Comparison of ENCODE assay signal across 1 mouse cellular context in the genomic region with DNA sequence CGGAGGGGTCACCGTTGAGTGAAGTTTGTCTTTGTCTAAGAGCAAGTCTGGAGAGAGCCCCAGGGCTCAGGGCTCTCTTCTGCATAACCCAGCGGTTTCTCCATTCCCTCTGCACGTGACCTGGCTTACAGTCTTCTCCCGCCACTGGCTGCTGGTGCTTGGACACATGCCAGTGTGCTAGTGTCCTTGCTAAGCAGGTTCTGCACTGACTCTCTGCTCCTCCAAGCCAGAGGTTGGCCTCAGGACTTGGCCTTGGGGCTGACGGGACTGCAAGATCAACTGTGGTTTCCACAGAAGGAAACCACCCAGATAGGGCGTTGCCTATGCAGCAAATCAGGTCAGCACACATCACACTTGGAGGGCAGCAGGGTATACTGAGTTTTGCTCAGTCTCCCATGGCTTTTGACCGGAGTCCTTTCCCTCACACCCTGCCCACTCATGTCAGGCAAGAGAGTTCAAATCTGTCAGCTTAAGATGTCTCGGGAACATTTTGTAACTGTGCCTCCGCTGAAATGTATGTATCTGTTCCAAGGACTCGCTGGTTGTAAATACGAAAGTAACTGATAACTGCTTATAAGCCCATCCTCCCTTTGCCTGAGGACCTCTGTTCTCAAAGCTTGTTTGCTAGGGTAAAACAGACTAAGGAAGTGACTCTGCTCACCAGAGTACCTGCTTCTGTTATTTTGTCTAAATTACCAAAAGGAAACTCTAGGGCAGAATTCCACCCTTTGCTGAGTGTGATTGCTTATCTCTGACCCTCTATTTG.
A peak's percentile ranks its signal among the peaks of the same experiment; 100 is the strongest.
TF ChIP-seq lines count a peak whose summit lies in the region.

No protein-coding gene starts in this region.

TF ChIP-seq in CH12.LX, 34 proteins besides CTCF, POLR2A, EP300 and RAD21 (continued from another document):
- TF ChIP-seq CHD2 (IDR thresholded peaks at IDR 0.05; ENCODE audit: low read length) (0 out of 2 replicates have a peak, but pooled peaks have one; percentile 53), HCFC1 (IDR thresholded peaks at IDR 0.05; ENCODE audit: low read depth, low read length) (peak; percentile 34; the same call in 1 of the 2 replicates), UBTF (IDR thresholded peaks at IDR 0.05; ENCODE audit: low read depth, low read length) (0 out of 2 replicates have a peak, but pooled peaks have one; percentile 47), KAT2A (IDR thresholded peaks at IDR 0.05; ENCODE audit: insufficient replicate concordance, low read length) (0 out of 2 replicates have a peak, but pooled peaks have one; percentile 36), ZKSCAN1 (IDR thresholded peaks at IDR 0.05; ENCODE audit: borderline replicate concordance, low read depth, low read length) (no peak), NELFE (IDR thresholded peaks at IDR 0.05; ENCODE audit: low read depth, low read length) (peak; percentile 43; the same call in 1 of the 2 replicates), TBP (conservative IDR thresholded peaks at IDR 0.05; ENCODE audit: low read depth, low read length) (0 out of 2 replicates have a peak, but pooled peaks have one; percentile 29), TCF12 (IDR thresholded peaks at IDR 0.05; ENCODE audit: low read depth, low read length) (peak; percentile 74; the same call in 1 of the 2 replicates), JUND (conservative IDR thresholded peaks at IDR 0.05; ENCODE audit: low read depth, low read length) (peak; percentile 44; the same call in 1 of the 2 replicates), ZC3H11A (IDR thresholded peaks at IDR 0.05; ENCODE audit: low read depth, low read length) (no peak), MYC (IDR thresholded peaks at IDR 0.05; ENCODE audit: low read depth, low read length) (peak; percentile 63; the same call in 1 of the 2 replicates), IRF4 (IDR thresholded peaks at IDR 0.05; ENCODE audit: low read depth, low read length) (peak; percentile 65; the same call in 1 of the 2 replicates), NRF1 (IDR thresholded peaks at IDR 0.05; ENCODE audit: low read depth, low read length) (0 out of 2 replicates have a peak, but pooled peaks have one; percentile 34), MAFK (IDR thresholded peaks at IDR 0.05; ENCODE audit: insufficient replicate concordance, low read length) (peak; percentile 69; the same call in 1 of the 2 replicates), POLR2AphosphoS2 (IDR thresholded peaks at IDR 0.05; ENCODE audit: low read depth, low read length) (0 out of 2 replicates have a peak, but pooled peaks have one; percentile 56), ETS1 (conservative IDR thresholded peaks at IDR 0.05; ENCODE audit: low read depth, low read length) (peak; percentile 44; the same call in 1 of the 2 replicates)
TF ChIP-seq in CH12.LX: peak in this region for 27.
